Mouse (Mus musculus): ENCODE measurements around the gene Kansl1. TPM values are rescaled to one million over a fixed set of nuclear protein-coding genes. Genes with fewer than 3 reads are reported as not detected.

The Kansl1 gene
- total RNA-seq, 2 experiments from 2014 or later = 19.8 to 20.2 TPM

DNA sequence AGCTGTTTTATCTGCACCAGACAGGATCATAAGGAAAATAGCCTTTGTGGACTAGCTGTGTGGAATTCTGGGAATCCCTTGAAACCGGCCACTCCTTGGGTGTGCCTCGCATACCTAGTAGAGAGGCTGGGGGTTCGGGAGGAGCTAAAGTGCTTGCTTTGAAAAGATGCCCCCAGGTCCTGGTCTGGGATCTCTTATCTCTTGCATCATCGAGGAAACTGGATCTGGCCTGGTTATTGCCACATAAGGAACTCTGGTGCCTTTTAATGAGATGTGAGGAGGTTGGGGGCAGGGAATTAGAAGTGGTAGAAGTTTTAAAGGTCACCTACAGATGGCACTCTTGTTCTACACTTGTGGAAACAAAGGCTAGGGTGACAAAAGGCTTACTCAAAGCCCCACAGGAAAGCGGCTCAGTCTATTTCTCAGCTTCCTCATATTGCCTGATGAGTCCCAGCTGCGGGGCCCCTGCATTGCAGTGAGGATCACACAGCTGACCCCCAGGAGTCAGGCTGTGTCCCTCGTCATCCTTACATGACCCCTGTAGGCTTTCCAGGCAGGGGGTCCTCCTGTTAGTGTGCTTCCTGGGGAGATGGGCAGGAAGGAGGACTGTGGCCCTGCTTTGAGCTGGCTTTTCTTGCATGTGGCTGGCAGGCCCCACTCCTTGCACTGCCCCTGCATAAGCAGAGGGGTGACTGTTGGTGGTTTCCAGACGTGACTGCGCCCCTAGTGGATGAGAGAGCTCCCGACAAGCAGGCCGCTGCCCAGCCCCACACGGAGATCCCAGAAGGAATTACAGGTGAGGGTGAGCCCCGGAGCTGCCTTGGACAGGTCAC is 179.2 kb downstream of the Kansl1 start:
- intact Hi-C loops (cut with DNase I) = no loop called here
- peak; percentile 69 for DNase-seq
- peak; percentile 69 for TF ChIP-seq CTCF (IDR thresholded peaks at IDR 0.05)
- peak overlapping the region; percentile 72 for H3K27ac ChIP-seq
- no peak overlapping the region; the same call in 1 of the 2 replicates for H3K4me3 ChIP-seq

DNA sequence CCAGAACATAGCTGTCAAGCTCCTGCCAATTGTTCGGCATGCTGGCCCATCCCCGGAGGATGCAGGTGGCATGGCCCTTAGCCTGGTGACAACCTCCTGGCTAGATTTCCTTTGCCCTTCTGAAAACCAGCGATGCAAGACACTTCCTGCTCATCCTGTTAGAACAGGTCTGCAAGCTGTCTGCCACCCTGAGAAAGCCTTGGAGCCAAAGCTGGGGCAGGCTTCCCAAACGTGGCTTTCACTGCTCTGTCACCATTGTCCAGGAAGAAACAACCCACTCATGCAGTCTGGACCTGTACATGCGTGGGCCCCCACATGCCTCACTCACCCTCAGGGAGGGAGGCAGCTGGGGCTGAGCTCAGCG is 179.8 kb downstream of the Kansl1 start:
- no peak for TF ChIP-seq CTCF (IDR thresholded peaks at IDR 0.05)
- intact Hi-C loops (cut with DNase I) = no loop called here

GRCm38 (mm10) chr11:104287113-104287512 is 181.5 kb downstream of the Kansl1 start:
- intact Hi-C loops (cut with DNase I) = no loop called here
- no peak overlapping the region for H3K4me3 ChIP-seq
- DNase-seq = no peak
- TF ChIP-seq CTCF (IDR thresholded peaks at IDR 0.05) = no peak
- no peak overlapping the region for H3K27ac ChIP-seq

More for the DNA sequence above, 179.8 kb downstream of the Kansl1 start:
- DNase-seq = no peak
- peak overlapping the region; percentile 48 for H3K27ac ChIP-seq
- no peak overlapping the region for H3K4me3 ChIP-seq

Small RNA genes lying within 50 kb of the gene (microRNA-seq; reads per million reads assigned to microRNA genes)
- gene Gm47315 = not detected

Other genes starting within 250 kb of the Kansl1 start
- 10 to 100 TPM; 66.3 to 79.2 TPM for gene Mapt, start 237.5 kb downstream of the Kansl1 start, total RNA-seq (2021)
- gene Cdc27, start 81.8 kb upstream of the Kansl1 start, total RNA-seq (2021) = 10 to 100 TPM; 25.9 to 27.5 TPM
- 1 to 10 TPM; 2.9 to 8.1 TPM for gene Myl4, start 81.8 kb upstream of the Kansl1 start, total RNA-seq (2021)
- 1 to 10 TPM in 1 of 2 experiments, under 1 TPM in 1; 0.54 to 1.3 TPM for gene Itgb3, start 139.1 kb upstream of the Kansl1 start, total RNA-seq (2021)
- not detected for gene Gm11639, start 216.8 kb upstream of the Kansl1 start, total RNA-seq (2021)

All from gastrocnemius, adult 2 months (tissue).